8 mouse cellular contexts compared by ENCODE assay signal in genomic region chr12:16008763-16009515, GRCm38 (mm10).
A peak's percentile ranks its signal among the peaks of the same experiment; 100 is the strongest.
DNase-seq lines count a peak whose midpoint lies in the region; ATAC-seq and TF ChIP-seq lines count a peak whose summit lies in the region.

No protein-coding gene starts in this region.

- H3K9me3 ChIP-seq in midbrain, embryonic 14.5 days (ENCODE audit: control insufficient read depth, low read length): no peaks in the 10 kb centered on the region
- H3K9me3 ChIP-seq in midbrain, embryonic 11.5 days (ENCODE audit: control insufficient read depth, low read length): no peaks in the 10 kb centered on the region
- no peaks in the 10 kb centered on the region for H3K9me3 ChIP-seq in lung, postnatal 0 days (ENCODE audit: low read length)

- DNase-seq in midbrain, embryonic 14.5 days: peak; percentile 6
- no peak for DNase-seq in midbrain, embryonic 11.5 days (ENCODE audit: low spot score, missing footprints)
- peak; percentile 75 for DNase-seq in kidney, adult 11 months
- peak; percentile 63 for DNase-seq in lung, postnatal 0 days (ENCODE audit: low spot score)
- DNase-seq in thymus, postnatal 36 days: peak; percentile 40 to 50
- DNase-seq in cerebellum, postnatal 25 days: no peak
- no peak for DNase-seq in urinary bladder, adult 18-20 months (ENCODE audit: low spot score in 2 of 2)

- H3K4me3 ChIP-seq in midbrain, embryonic 14.5 days (replicated peaks; ENCODE audit: low read depth, low read length): no peak overlapping the region
- no peak overlapping the region for H3K4me3 ChIP-seq in midbrain, embryonic 11.5 days (ENCODE audit: low read depth, low read length)
- H3K4me3 ChIP-seq in embryonic fibroblast, embryonic 13.5 days (ENCODE audit: insufficient read depth, low read length): no peak overlapping the region
- no peak overlapping the region for H3K4me3 ChIP-seq in lung, postnatal 0 days (ENCODE audit: low read depth, low read length)

- no peak overlapping the region for H3K9ac ChIP-seq in midbrain, embryonic 14.5 days (replicated peaks; ENCODE audit: low read length)
- no peak overlapping the region for H3K9ac ChIP-seq in midbrain, embryonic 11.5 days (ENCODE audit: low read length)
- no peak overlapping the region for H3K9ac ChIP-seq in lung, postnatal 0 days (replicated peaks; ENCODE audit: low read depth)

- no peak overlapping the region for H3K27ac ChIP-seq in midbrain, embryonic 14.5 days (replicated peaks; ENCODE audit: low read depth, low read length)
- H3K27ac ChIP-seq in midbrain, embryonic 11.5 days (ENCODE audit: low read depth, low read length): no peak overlapping the region
- peak overlapping the region; percentile 6; the same call in 1 of the 2 replicates for H3K27ac ChIP-seq in embryonic fibroblast, embryonic 13.5 days (ENCODE audit: insufficient read depth, low read length)
- H3K27ac ChIP-seq in lung, postnatal 0 days (ENCODE audit: low read length): peak overlapping the region; percentile 77

- TF ChIP-seq EP300 in lung, postnatal 0 days (IDR thresholded peaks at IDR 0.05): peak; percentile 96

- no peaks in the 10 kb centered on the region; the same call in 1 of the 2 replicates for H3K4me1 ChIP-seq in midbrain, embryonic 14.5 days (ENCODE audit: control insufficient read depth, insufficient read depth, low read length)
- H3K4me1 ChIP-seq in midbrain, embryonic 11.5 days (ENCODE audit: control insufficient read depth, insufficient read depth, low read length): no peaks in the 10 kb centered on the region
- H3K4me1 ChIP-seq in embryonic fibroblast, embryonic 13.5 days (ENCODE audit: control insufficient read depth, insufficient read depth, low read length): peaks cover 21% of the 10 kb centered on the region
- peaks cover 5% of the 10 kb centered on the region; the same call in 1 of the 2 replicates for H3K4me1 ChIP-seq in lung, postnatal 0 days (ENCODE audit: insufficient read depth, low read depth, low read length)

- 56% methylated on average over 3 of the region's 3 CpGs for WGBS in midbrain, embryonic 14.5 days
- whole genome bisulfite sequencing in midbrain, embryonic 11.5 days: 56% methylated on average over 3 of the region's 3 CpGs
- 16% methylated on average over 3 of the region's 3 CpGs for WGBS in lung, postnatal 0 days

- no peak overlapping the region for H3K4me2 ChIP-seq in midbrain, embryonic 14.5 days (ENCODE audit: low read length)
- no peak overlapping the region for H3K4me2 ChIP-seq in midbrain, embryonic 11.5 days
- H3K4me2 ChIP-seq in lung, postnatal 0 days (replicated peaks; ENCODE audit: low read depth, low read length): no peak overlapping the region

- no peak for TF ChIP-seq CTCF in embryonic fibroblast, embryonic 13.5 days (IDR thresholded peaks at IDR 0.05; ENCODE audit: borderline replicate concordance, insufficient read depth, low read length)
- no peak for TF ChIP-seq CTCF in lung, postnatal 0 days (IDR thresholded peaks at IDR 0.05)

- H3K36me3 ChIP-seq in midbrain, embryonic 14.5 days (ENCODE audit: control insufficient read depth, insufficient read depth, low read length): no peaks in the 10 kb centered on the region
- H3K36me3 ChIP-seq in midbrain, embryonic 11.5 days (ENCODE audit: control insufficient read depth, insufficient read depth, low read length): no peaks in the 10 kb centered on the region
- H3K36me3 ChIP-seq in lung, postnatal 0 days (ENCODE audit: insufficient read depth, low read length): no peaks in the 10 kb centered on the region

- ATAC-seq in midbrain, embryonic 14.5 days (ENCODE audit: low FRiP score, low TSS enrichment): no peak
- ATAC-seq in midbrain, embryonic 11.5 days (ENCODE audit: low FRiP score): no peak
- peak; percentile 93 for ATAC-seq in lung, postnatal 0 days

- no peaks in the 10 kb centered on the region for H3K27me3 ChIP-seq in midbrain, embryonic 14.5 days (ENCODE audit: control insufficient read depth, insufficient read depth, low read length)
- H3K27me3 ChIP-seq in midbrain, embryonic 11.5 days (ENCODE audit: control insufficient read depth, insufficient read depth, low read length): no peaks in the 10 kb centered on the region
- H3K27me3 ChIP-seq in lung, postnatal 0 days (replicated peaks; ENCODE audit: insufficient read depth, low read length): no peaks in the 10 kb centered on the region

- TF ChIP-seq POLR2A in embryonic fibroblast, embryonic 13.5 days (IDR thresholded peaks at IDR 0.05; ENCODE audit: low read depth, low read length): no peak

Comparison
In these comparisons a context has a peak if more than half of its experiments do, and no peak if none do; other contexts are left out.
1. DNase-seq: peak in midbrain, embryonic 14.5 days (single experiment), kidney, adult 11 months (single experiment), lung, postnatal 0 days (single experiment) and thymus, postnatal 36 days (2 of 2); none in midbrain, embryonic 11.5 days (single experiment), cerebellum, postnatal 25 days (0 of 2) and urinary bladder, adult 18-20 months (0 of 2).
2. H3K27ac ChIP-seq: peak in embryonic fibroblast, embryonic 13.5 days (single experiment) and lung, postnatal 0 days (single experiment); none in midbrain, embryonic 14.5 days (single experiment) and midbrain, embryonic 11.5 days (single experiment).